Mouse (Mus musculus) B cell, adult 62 days (primary cell): ENCODE measurements around the gene Pmm1. TPM values are rescaled to one million over a fixed set of nuclear protein-coding genes. Genes with fewer than 3 reads are reported as not detected.

ENCODE experiments used
- total RNA-seq: library from RNA; stranded (reverse); gene quantifications from 4 replicates; pipeline ENCODE4 v1.2.4, GENCODE M21; 2023

The Pmm1 gene
- total RNA-seq: 16.7 to 21.5 TPM (median 20.2 TPM) in 4 replicates

GRCm38 (mm10) chr15:81960171-81961077 lies at the start of gene Pmm1:
Gene Pmm1, minus strand, starts transcription at chr15:81960930.

DNA sequence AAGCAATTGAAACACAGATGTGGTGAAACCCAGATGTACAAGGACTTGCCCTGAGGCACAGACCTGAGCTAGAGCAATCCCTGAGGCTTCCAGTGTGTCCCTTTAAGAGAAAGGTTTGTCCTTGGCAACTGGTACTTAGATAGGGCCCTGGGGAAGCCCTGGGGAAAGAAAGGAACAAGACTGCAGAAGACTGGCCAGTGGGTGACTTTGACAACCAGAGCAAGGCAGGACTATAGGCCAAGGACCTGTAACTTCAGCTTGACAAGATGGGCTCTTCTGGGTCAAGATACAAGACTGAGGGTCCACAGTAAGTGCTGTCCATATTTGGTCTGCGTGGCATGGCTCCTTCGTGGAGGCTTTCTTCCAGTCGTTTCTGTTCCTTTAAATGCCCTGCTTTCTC lies 26.9 kb upstream of the Pmm1 start, which contains the start of gene Xrcc6:
TSS of gene Xrcc6 (plus strand) at position 190 of the 400 bp plus-strand sequence.

DNA sequence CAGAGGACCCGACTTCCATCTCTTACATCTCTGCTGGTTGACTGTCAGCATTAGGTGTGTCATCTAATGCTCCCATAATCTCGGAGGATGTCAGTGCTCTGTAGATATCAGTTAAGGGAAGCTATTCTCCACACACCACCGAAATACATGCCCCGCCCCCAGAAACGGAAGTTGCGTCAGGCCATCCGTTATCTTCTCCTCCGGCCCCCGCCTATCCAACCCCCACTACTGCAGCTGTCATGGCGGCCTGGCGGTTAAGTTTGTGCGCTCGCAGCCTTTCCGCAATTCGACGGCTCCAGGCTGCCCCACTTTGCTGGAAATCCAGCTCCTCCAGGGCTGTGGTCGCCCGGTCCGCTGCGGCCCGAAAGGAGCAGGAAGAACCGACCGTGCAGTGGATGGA lies 19.6 kb upstream of the Pmm1 start, which contains the start of gene 1700029P11Rik:
TSS of gene 1700029P11Rik (plus strand) at position 220 of the 400 bp plus-strand sequence.

GRCm38 (mm10) chr15:81936679-81937078 lies 24.1 kb downstream of the Pmm1 start, which contains the start of gene Csdc2:
Gene Csdc2, plus strand, starts transcription at chr15:81936759.

DNA sequence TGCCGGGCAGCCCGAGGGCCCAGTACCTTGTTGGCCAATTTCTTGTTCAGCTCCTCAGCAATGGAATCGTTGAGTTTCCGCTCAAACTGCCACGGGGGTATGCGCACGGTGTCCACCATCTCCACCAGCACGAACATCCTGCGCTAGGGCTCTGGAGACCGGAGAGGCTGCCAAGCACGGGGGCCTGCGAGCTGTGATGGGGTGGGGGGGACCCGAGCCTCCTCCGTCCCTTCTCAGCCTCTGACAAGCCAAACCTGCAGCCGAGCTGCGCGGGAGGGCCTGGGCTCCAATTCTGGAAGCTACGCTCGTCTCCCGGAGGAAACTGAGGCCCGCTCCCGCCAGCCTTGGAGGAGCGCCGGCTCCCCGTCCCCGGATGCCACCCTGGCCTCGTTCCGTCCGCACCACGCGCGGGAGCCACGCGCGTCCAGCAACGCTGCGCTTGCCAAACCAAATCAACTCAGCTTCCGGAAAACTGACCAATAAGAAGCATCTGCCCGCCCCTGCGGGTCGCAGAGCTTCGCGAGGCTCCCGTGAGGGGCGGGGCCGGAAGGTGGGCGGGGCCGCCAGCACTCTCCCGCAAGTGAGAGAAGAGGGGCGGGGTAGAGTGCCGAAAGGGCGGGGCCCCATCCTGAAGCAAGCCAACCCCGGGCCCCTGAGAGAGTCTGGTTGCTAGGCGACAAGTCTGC lies 34.8 kb downstream of the Pmm1 start, which contains the start of gene Polr3h:
TSS of gene Polr3h (minus strand) at position 481 of the 686 bp plus-strand sequence.

Other genes starting within 250 kb of the Pmm1 start
- 40.4 to 47.4 TPM (median 43.2 TPM) in 4 replicates for gene Zc3h7b, start 215.9 kb downstream of the Pmm1 start, total RNA-seq
- 62.6 to 67.6 TPM (median 64.9 TPM) in 4 replicates for gene Rangap1, start 215.4 kb downstream of the Pmm1 start, total RNA-seq
- gene Tef, start 158.5 kb downstream of the Pmm1 start, total RNA-seq: 35.7 to 41.2 TPM (median 37.3 TPM) in 4 replicates
- gene Tob2, start 102.1 kb downstream of the Pmm1 start, total RNA-seq: 125 to 130 TPM (median 129 TPM) in 4 replicates
- 50.1 to 64.6 TPM (median 54.5 TPM) in 4 replicates for gene Phf5a, start 89.0 kb downstream of the Pmm1 start, total RNA-seq
- 139 to 153 TPM (median 148 TPM) in 4 replicates for gene Aco2, start 88.6 kb downstream of the Pmm1 start, total RNA-seq
- gene Polr3h, start 34.7 kb downstream of the Pmm1 start, total RNA-seq: 16.7 to 23.3 TPM (median 20.1 TPM) in 4 replicates
- 0.18 to 1.3 TPM (median 0.37 TPM) in 4 replicates for gene Csdc2, start 24.2 kb downstream of the Pmm1 start, total RNA-seq
- not detected in 4 replicates for gene 1700029P11Rik, start 19.6 kb upstream of the Pmm1 start, total RNA-seq
- gene Xrcc6, start 26.9 kb upstream of the Pmm1 start, total RNA-seq: 23.7 to 31.5 TPM (median 28.5 TPM) in 4 replicates
- gene Desi1, start 72.9 kb upstream of the Pmm1 start, total RNA-seq: 25.1 to 29.2 TPM (median 26.1 TPM) in 4 replicates
- gene Snu13, start 86.7 kb upstream of the Pmm1 start, total RNA-seq: 98.1 to 105 TPM (median 103 TPM) in 4 replicates
- gene 4930407I10Rik, start 98.2 kb upstream of the Pmm1 start, total RNA-seq: not detected in 4 replicates
- not detected in 4 replicates for gene Mei1, start 109.1 kb upstream of the Pmm1 start, total RNA-seq
- 56.8 to 62.5 TPM (median 61.3 TPM) in 4 replicates for gene Ccdc134, start 167.0 kb upstream of the Pmm1 start, total RNA-seq
- 225 to 235 TPM (median 230 TPM) in 4 replicates for gene Srebf2, start 186.3 kb upstream of the Pmm1 start, total RNA-seq